11 mouse cellular contexts compared by ENCODE assay signal in genomic region chr10:128133650-128134332, GRCm38 (mm10). TPM values are rescaled to one million over a fixed set of nuclear protein-coding genes. Genes with fewer than 3 reads are reported as not detected.
DNase-seq lines count a peak whose midpoint lies in the region; ATAC-seq lines count a peak whose summit lies in the region.
"Had no signal": no experiment of that assay in that cellular context is flagged by ENCODE, and none has a peak within 500 bp of the region (broad histone marks: within the 10 kb centered on the region; RNA-seq: fewer than 3 reads in every experiment).

No protein-coding gene starts in this region.

- H3K27me3 ChIP-seq in kidney, embryonic 16.5 days (ENCODE audit: insufficient read depth, low read length): no peaks in the 10 kb centered on the region
- no peaks in the 10 kb centered on the region for H3K27me3 ChIP-seq in midbrain, embryonic 16.5 days (ENCODE audit: control insufficient read depth, insufficient read depth, low read depth, low read length)
- H3K27me3 ChIP-seq: liver, embryonic 12.5 days had no signal

- peak; percentile 53 for ATAC-seq in kidney, embryonic 16.5 days (ENCODE audit: low FRiP score, low TSS enrichment)
- no peak for ATAC-seq in midbrain, embryonic 16.5 days
- ATAC-seq: liver, embryonic 12.5 days had no signal

- 40% methylated on average over 13 of the region's 13 CpGs for WGBS in kidney, embryonic 16.5 days
- WGBS in midbrain, embryonic 16.5 days: 40% methylated on average over 13 of the region's 13 CpGs

- H3K9me3 ChIP-seq in kidney, embryonic 16.5 days (ENCODE audit: low read length): no peaks in the 10 kb centered on the region
- no peaks in the 10 kb centered on the region for H3K9me3 ChIP-seq in midbrain, embryonic 16.5 days (replicated peaks; ENCODE audit: control insufficient read depth, low read length, poor library complexity, severe bottlenecking)
- H3K9me3 ChIP-seq: liver, embryonic 12.5 days had no signal

- H3K36me3 ChIP-seq in kidney, embryonic 16.5 days (ENCODE audit: insufficient read depth, low read length): peaks cover 35% of the 10 kb centered on the region
- H3K36me3 ChIP-seq in midbrain, embryonic 16.5 days (ENCODE audit: control insufficient read depth, insufficient read depth, low read length): peaks cover 4% of the 10 kb centered on the region; the same call in 1 of the 2 replicates

- H3K4me2 ChIP-seq in kidney, embryonic 16.5 days (replicated peaks; ENCODE audit: low read depth, low read length): no peak overlapping the region
- no peak overlapping the region for H3K4me2 ChIP-seq in midbrain, embryonic 16.5 days (ENCODE audit: low read length)
- H3K4me2 ChIP-seq: liver, embryonic 12.5 days had no signal

- H3K4me1 ChIP-seq in kidney, embryonic 16.5 days (ENCODE audit: insufficient read depth, low read length): no peaks in the 10 kb centered on the region
- H3K4me1 ChIP-seq in midbrain, embryonic 16.5 days (ENCODE audit: control insufficient read depth, insufficient read depth, low read length): peaks cover 3% of the 10 kb centered on the region; the same call in 1 of the 2 replicates
- H3K4me1 ChIP-seq: liver, embryonic 12.5 days had no signal

- no peak for DNase-seq in kidney, adult 9 months
- peak; percentile 79 for DNase-seq in brain, adult 2 months (ENCODE audit: low read depth, low spot score)
- DNase-seq in layer of hippocampus, adult 18-20 months (ENCODE audit: low spot score in 2 of 2): peak; percentile 62 to 72
- DNase-seq in thymus, postnatal 0 days (ENCODE audit: low spot score): no peak
- DNase-seq in thymus, postnatal 14 days: no peak
- no peak for DNase-seq in adrenal gland, adult 2 months
- DNase-seq: gastrocnemius, adult 2 months; heart, postnatal 14 days had no signal

- peak overlapping the region; percentile 22; the same call in 1 of the 2 replicates for H3K27ac ChIP-seq in kidney, embryonic 16.5 days (ENCODE audit: low read length)
- no peak overlapping the region for H3K27ac ChIP-seq in midbrain, embryonic 16.5 days (ENCODE audit: low read length)
- H3K27ac ChIP-seq: gastrocnemius, adult 2 months; liver, embryonic 12.5 days had no signal

- no peak overlapping the region for H3K9ac ChIP-seq in kidney, embryonic 16.5 days (replicated peaks; ENCODE audit: low read length)
- H3K9ac ChIP-seq in midbrain, embryonic 16.5 days (ENCODE audit: low read depth, low read length): 0 out of 2 replicates have a peak overlapping the region, but pooled peaks have one; percentile 26
- H3K9ac ChIP-seq: liver, embryonic 12.5 days had no signal

- H3K4me3 ChIP-seq in kidney, embryonic 16.5 days (ENCODE audit: low read length): no peak overlapping the region
- no peak overlapping the region for H3K4me3 ChIP-seq in midbrain, embryonic 16.5 days (ENCODE audit: low read depth, low read length)
- H3K4me3 ChIP-seq: gastrocnemius, adult 2 months; liver, embryonic 12.5 days had no signal

RNA-seq across cellular contexts. Expression of gene Baz2a, which starts 42.4 kb away (rescaled TPM):
- 10.9 and 14.3 TPM in 2 replicates for polyA plus RNA-seq in kidney, embryonic 16.5 days (2015; fragmentation: Nextera tagmentation; extraction: Ambion mirVana)
- 10 to 100 TPM; 39.6 to 41.9 TPM for total RNA-seq in layer of hippocampus, adult 18-20 months (2021)
- polyA plus RNA-seq in midbrain, embryonic 16.5 days (2015; fragmentation: Nextera tagmentation; extraction: Ambion mirVana): 7.4 and 8.5 TPM in 2 replicates
- polyA plus RNA-seq in thymus, postnatal 0 days (2015; fragmentation: Nextera tagmentation; extraction: Ambion mirVana): 21.5 and 27.5 TPM in 2 replicates
- total RNA-seq in adrenal gland, adult 2 months (2021): 10 to 100 TPM; 40.8 to 49.6 TPM
- 24.5 and 31.6 TPM in 2 replicates for polyA plus RNA-seq in adrenal gland, adult 2 months (2012; rRNA removed)

RNA-seq across cellular contexts. Expression of gene Rbms2, which starts 46.3 kb away (rescaled TPM):
- polyA plus RNA-seq in kidney, embryonic 16.5 days (2015; fragmentation: Nextera tagmentation; extraction: Ambion mirVana): 39.8 and 43.6 TPM in 2 replicates
- total RNA-seq in layer of hippocampus, adult 18-20 months (2021): 10 to 100 TPM; 12.9 to 15.3 TPM
- polyA plus RNA-seq in midbrain, embryonic 16.5 days (2015; fragmentation: Nextera tagmentation; extraction: Ambion mirVana): 7.0 and 7.8 TPM in 2 replicates
- polyA plus RNA-seq in thymus, postnatal 0 days (2015; fragmentation: Nextera tagmentation; extraction: Ambion mirVana): 14.1 and 17.3 TPM in 2 replicates
- 100 to 1,000 TPM in 1 of 2 experiments, 10 to 100 TPM in 1; 99.3 to 124 TPM for total RNA-seq in adrenal gland, adult 2 months (2021)
- polyA plus RNA-seq in adrenal gland, adult 2 months (2012; rRNA removed): 118 and 130 TPM in 2 replicates

RNA-seq across cellular contexts. Expression of gene Atp5b, which starts 50.7 kb away (rescaled TPM):
- 3,411 and 3,412 TPM in 2 replicates for polyA plus RNA-seq in kidney, embryonic 16.5 days (2015; fragmentation: Nextera tagmentation; extraction: Ambion mirVana)
- total RNA-seq in layer of hippocampus, adult 18-20 months (2021): 1,000 to 10,000 TPM; 1,726 to 1,851 TPM
- 2,034 and 2,090 TPM in 2 replicates for polyA plus RNA-seq in midbrain, embryonic 16.5 days (2015; fragmentation: Nextera tagmentation; extraction: Ambion mirVana)
- polyA plus RNA-seq in thymus, postnatal 0 days (2015; fragmentation: Nextera tagmentation; extraction: Ambion mirVana): 2,017 and 2,181 TPM in 2 replicates
- total RNA-seq in adrenal gland, adult 2 months (2021): 1,000 to 10,000 TPM; 2,694 to 3,346 TPM
- polyA plus RNA-seq in adrenal gland, adult 2 months (2012; rRNA removed): 7,039 and 9,498 TPM in 2 replicates

Comparison
In these comparisons a context has a peak if more than half of its experiments do, and no peak if none do; other contexts are left out.
1. DNase-seq: peak in brain, adult 2 months (single experiment) and layer of hippocampus, adult 18-20 months (2 of 2); none in kidney, adult 9 months (single experiment), thymus, postnatal 0 days (single experiment), thymus, postnatal 14 days (single experiment) and adrenal gland, adult 2 months (single experiment).